Mouse (Mus musculus): Measurements from ENCODE around the gene Ccdc60. TPM values are rescaled to one million over a fixed set of nuclear protein-coding genes. Genes with fewer than 3 reads are reported as not detected.

Ccdc60 gene
- total and polyA plus RNA-seq, 3 experiments: not detected

- Histone ChIP-seq H3K27ac (ENCODE audit: control insufficient read depth, low read depth, low read length) (no peak overlapping the region), H3K4me1 (ENCODE audit: control insufficient read depth in 1 of 2, insufficient read depth in 2 of 2, low read length in 2 of 2) (no peaks in the 10 kb centered on the region), H3K9ac (ENCODE audit: control insufficient read depth, low read depth, low read length, poor library complexity, severe bottlenecking) (no peak overlapping the region), H3K79me2 (ENCODE audit: control insufficient read depth, insufficient read depth, low read length, poor library complexity) (no peaks in the 10 kb centered on the region), H3K4me3 (ENCODE audit: control insufficient read depth in 1 of 2, insufficient read depth in 1 of 2, low read depth in 2 of 2, low read length in 2 of 2) (no peak overlapping the region), H3K9me3 (replicated peaks; ENCODE audit: insufficient read depth, low read length) (no peaks in the 10 kb centered on the region), H3K36me3 (ENCODE audit: control insufficient read depth in 1 of 2, insufficient read depth in 2 of 2, low read length in 2 of 2) (no peaks in the 10 kb centered on the region), H3K27me3 (ENCODE audit: control insufficient read depth in 1 of 2, insufficient read depth in 2 of 2, low read length in 2 of 2) (no peaks in the 10 kb centered on the region)
- DNase-seq (ENCODE audit: low read depth, low spot score): no peak
- TF ChIP-seq ZMIZ1 (IDR thresholded peaks at IDR 0.05; ENCODE audit: low read depth, low read length): no peak
- no peak for TF ChIP-seq USF2 (IDR thresholded peaks at IDR 0.05; ENCODE audit: borderline replicate concordance in 1 of 2, insufficient read depth in 1 of 2, low read depth in 1 of 2, low read length in 2 of 2)
- no peak for TF ChIP-seq MXI1 (IDR thresholded peaks at IDR 0.05; ENCODE audit: low read depth, low read length)
- no peak for TF ChIP-seq MYB (IDR thresholded peaks at IDR 0.05; ENCODE audit: low read depth, low read length)
- no peak for TF ChIP-seq JUND (IDR thresholded peaks at IDR 0.05; ENCODE audit: low read depth, low read length)
- TF ChIP-seq NELFE (IDR thresholded peaks at IDR 0.05; ENCODE audit: low read depth, low read length): no peak
- TF ChIP-seq ZNF384 (IDR thresholded peaks at IDR 0.05; ENCODE audit: low read depth, low read length): no peak
- no peak for TF ChIP-seq TAL1 (IDR thresholded peaks at IDR 0.05; ENCODE audit: low read length)
- TF ChIP-seq ELF1 (IDR thresholded peaks at IDR 0.05; ENCODE audit: low read depth, low read length): no peak
- TF ChIP-seq USF1 (IDR thresholded peaks at IDR 0.05; ENCODE audit: low read depth, low read length): no peak
- TF ChIP-seq RCOR1 (IDR thresholded peaks at IDR 0.05; ENCODE audit: low read depth, low read length): no peak
- no peak for TF ChIP-seq RAD21 (IDR thresholded peaks at IDR 0.05; ENCODE audit: low read depth, low read length)
- no peak for TF ChIP-seq HCFC1 (IDR thresholded peaks at IDR 0.05; ENCODE audit: low read depth, low read length)
- TF ChIP-seq CTCF (IDR thresholded peaks at IDR 0.05 in 2 of 3, conservative IDR thresholded peaks at IDR 0.05 in 1 of 3; ENCODE audit: control insufficient read depth in 1 of 3, insufficient read depth in 1 of 3, low read depth in 2 of 3, low read length in 3 of 3, poor library complexity in 1 of 3, severe bottlenecking in 1 of 3): no peak
- TF ChIP-seq ETS1 (IDR thresholded peaks at IDR 0.05; ENCODE audit: low read depth, low read length): no peak
- no peak for TF ChIP-seq SIN3A (IDR thresholded peaks at IDR 0.05; ENCODE audit: low read length)
- TF ChIP-seq GATA1 (IDR thresholded peaks at IDR 0.05; ENCODE audit: low read depth, low read length): no peak
Measured at GRCm38 (mm10) chr5:116115071-116115834, 173.5 kb downstream of the Ccdc60 start.

GRCm38 (mm10) chr5:116108651-116109050 lies 180.1 kb downstream of the Ccdc60 start:
- Histone ChIP-seq H3K4me1 (ENCODE audit: control insufficient read depth in 1 of 2, insufficient read depth in 2 of 2, low read length in 2 of 2) (no peaks in the 10 kb centered on the region), H3K9ac (ENCODE audit: control insufficient read depth, low read depth, low read length, poor library complexity, severe bottlenecking) (no peak overlapping the region), H3K4me3 (ENCODE audit: control insufficient read depth in 1 of 2, insufficient read depth in 1 of 2, low read depth in 2 of 2, low read length in 2 of 2) (no peak overlapping the region), H3K27ac (ENCODE audit: control insufficient read depth, low read depth, low read length) (no peak overlapping the region), H3K79me2 (ENCODE audit: control insufficient read depth, insufficient read depth, low read length, poor library complexity) (no peaks in the 10 kb centered on the region), H3K36me3 (ENCODE audit: control insufficient read depth in 1 of 2, insufficient read depth in 2 of 2, low read length in 2 of 2) (no peaks in the 10 kb centered on the region), H3K9me3 (replicated peaks; ENCODE audit: insufficient read depth, low read length) (no peaks in the 10 kb centered on the region), H3K27me3 (ENCODE audit: control insufficient read depth in 1 of 2, insufficient read depth in 2 of 2, low read length in 2 of 2) (no peaks in the 10 kb centered on the region)
- TF ChIP-seq BHLHE40 (IDR thresholded peaks at IDR 0.05; ENCODE audit: borderline replicate concordance, low read depth, low read length) (no peak), ZC3H11A (IDR thresholded peaks at IDR 0.05; ENCODE audit: low read depth, low read length) (no peak), GABPA (IDR thresholded peaks at IDR 0.05; ENCODE audit: low read depth, low read length) (no peak), SIN3A (IDR thresholded peaks at IDR 0.05; ENCODE audit: low read length) (no peak), SMC3 (IDR thresholded peaks at IDR 0.05; ENCODE audit: low read depth, low read length) (no peak), TCF12 (IDR thresholded peaks at IDR 0.05; ENCODE audit: low read depth, low read length) (no peak), ZKSCAN1 (IDR thresholded peaks at IDR 0.05; ENCODE audit: low read depth, low read length) (no peak), MAX (IDR thresholded peaks at IDR 0.05; ENCODE audit: low read length) (no peak), KAT2A (conservative IDR thresholded peaks at IDR 0.05; ENCODE audit: low read depth, low read length) (no peak), TAL1 (IDR thresholded peaks at IDR 0.05; ENCODE audit: low read length) (no peak), CTCF (IDR thresholded peaks at IDR 0.05 in 2 of 3, conservative IDR thresholded peaks at IDR 0.05 in 1 of 3; ENCODE audit: control insufficient read depth in 1 of 3, insufficient read depth in 1 of 3, low read depth in 2 of 3, low read length in 3 of 3, poor library complexity in 1 of 3, severe bottlenecking in 1 of 3) (no peak), MYB (IDR thresholded peaks at IDR 0.05; ENCODE audit: low read depth, low read length) (no peak), E2F4 (IDR thresholded peaks at IDR 0.05; ENCODE audit: borderline replicate concordance, low read depth, low read length) (no peak), GATA1 (IDR thresholded peaks at IDR 0.05; ENCODE audit: low read depth, low read length) (no peak)
- no peak for DNase-seq (ENCODE audit: low read depth, low spot score)

Measured in MEL (cell line).